ENCODE assay signal across 23 mouse cellular contexts in the genomic region with DNA sequence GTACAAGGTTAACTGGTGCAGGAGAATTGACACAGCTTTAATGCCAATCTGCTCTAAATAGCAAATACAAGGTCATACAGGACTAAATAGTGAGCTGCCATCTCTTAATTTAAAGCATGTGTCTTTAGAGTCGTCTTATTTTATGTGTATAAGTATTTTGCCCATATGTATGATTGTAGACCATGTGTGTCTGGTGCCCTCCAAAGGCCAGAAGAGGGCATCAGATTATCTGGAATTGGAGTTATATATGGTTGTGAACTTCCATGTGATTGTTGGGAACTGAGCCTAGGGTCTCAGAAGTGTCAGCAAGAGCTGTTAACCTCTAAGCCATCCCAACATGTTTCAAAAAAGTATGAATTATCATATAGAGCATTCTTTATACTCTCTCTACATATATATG.
DNase-seq lines count a peak whose midpoint lies in the region; ATAC-seq and TF ChIP-seq lines count a peak whose summit lies in the region.
"Had no signal": no experiment of that assay in that cellular context is flagged by ENCODE, and none has a peak within 500 bp of the region (broad histone marks: within the 10 kb centered on the region; RNA-seq: fewer than 3 reads in every experiment).

No protein-coding gene starts in this region.

- no peaks in the 10 kb centered on the region for H3K27me3 ChIP-seq in heart, adult 2 months (ENCODE audit: control insufficient read depth, insufficient read depth, low read length)
- no peaks in the 10 kb centered on the region for H3K27me3 ChIP-seq in heart, embryonic 11.5 days (ENCODE audit: control insufficient read depth, insufficient read depth, low read length)
- H3K27me3 ChIP-seq in liver, adult 2 months (ENCODE audit: control insufficient read depth, insufficient read depth, low read length), result no peaks in the 10 kb centered on the region
- no peaks in the 10 kb centered on the region for H3K27me3 ChIP-seq in liver, embryonic 12.5 days (replicated peaks)
- H3K27me3 ChIP-seq in stomach, postnatal 0 days (ENCODE audit: control insufficient read depth, insufficient read depth, low read length), result no peaks in the 10 kb centered on the region
- H3K27me3 ChIP-seq: limb, embryonic 13.5 days; lung, embryonic 15.5 days; midbrain, embryonic 13.5 days had no signal

- no peak overlapping the region for H3K4me2 ChIP-seq in heart, embryonic 11.5 days
- no peak overlapping the region for H3K4me2 ChIP-seq in liver, embryonic 12.5 days
- no peak overlapping the region for H3K4me2 ChIP-seq in stomach, postnatal 0 days (replicated peaks; ENCODE audit: low read depth)
- H3K4me2 ChIP-seq: limb, embryonic 13.5 days; lung, embryonic 15.5 days; midbrain, embryonic 13.5 days had no signal

- H3K79me2 ChIP-seq in heart, adult 2 months (replicated peaks; ENCODE audit: control insufficient read depth, insufficient read depth, low read length), result no peaks in the 10 kb centered on the region
- no peaks in the 10 kb centered on the region for H3K79me2 ChIP-seq in liver, adult 2 months (ENCODE audit: control insufficient read depth, insufficient read depth, low read length)

- no peaks in the 10 kb centered on the region for H3K4me1 ChIP-seq in heart, adult 2 months (ENCODE audit: control insufficient read depth, insufficient read depth, low read length)
- H3K4me1 ChIP-seq in heart, embryonic 11.5 days (ENCODE audit: control insufficient read depth, insufficient read depth, low read length), result no peaks in the 10 kb centered on the region
- H3K4me1 ChIP-seq in liver, adult 2 months (ENCODE audit: control insufficient read depth, insufficient read depth, low read length), result no peaks in the 10 kb centered on the region
- no peaks in the 10 kb centered on the region for H3K4me1 ChIP-seq in liver, embryonic 12.5 days
- no peaks in the 10 kb centered on the region for H3K4me1 ChIP-seq in stomach, postnatal 0 days (replicated peaks; ENCODE audit: control insufficient read depth, insufficient read depth)
- H3K4me1 ChIP-seq: hindbrain, embryonic 10.5 days; limb, embryonic 13.5 days; lung, embryonic 15.5 days; midbrain, embryonic 13.5 days had no signal

- H3K36me3 ChIP-seq in heart, adult 2 months (ENCODE audit: control insufficient read depth, insufficient read depth, low read length), result no peaks in the 10 kb centered on the region
- no peaks in the 10 kb centered on the region for H3K36me3 ChIP-seq in heart, embryonic 11.5 days (ENCODE audit: control insufficient read depth, insufficient read depth, low read length)
- H3K36me3 ChIP-seq in liver, adult 2 months (ENCODE audit: control insufficient read depth, insufficient read depth, low read length), result no peaks in the 10 kb centered on the region
- H3K36me3 ChIP-seq in liver, embryonic 12.5 days, result no peaks in the 10 kb centered on the region
- H3K36me3 ChIP-seq in stomach, postnatal 0 days (ENCODE audit: control insufficient read depth, insufficient read depth, low read length), result no peaks in the 10 kb centered on the region
- H3K36me3 ChIP-seq: G1E; hindbrain, embryonic 10.5 days; limb, embryonic 13.5 days; lung, embryonic 15.5 days; midbrain, embryonic 13.5 days had no signal

- H3K4me3 ChIP-seq in heart, adult 2 months, result no peak overlapping the region
- no peak overlapping the region for H3K4me3 ChIP-seq in heart, embryonic 11.5 days (ENCODE audit: low read depth, low read length)
- no peak overlapping the region for H3K4me3 ChIP-seq in liver, adult 2 months (ENCODE audit: insufficient read depth, low read depth, low read length)
- H3K4me3 ChIP-seq in liver, embryonic 12.5 days, result no peak overlapping the region
- no peak overlapping the region for H3K4me3 ChIP-seq in stomach, postnatal 0 days (ENCODE audit: low read depth, low read length)
- H3K4me3 ChIP-seq: hindbrain, embryonic 10.5 days; limb, embryonic 13.5 days; lung, embryonic 15.5 days; midbrain, embryonic 13.5 days; myocyte had no signal

- TF ChIP-seq EP300 in heart, adult 2 months (IDR thresholded peaks at IDR 0.05; ENCODE audit: insufficient read depth, low read depth, low read length), result no peak
- no peak for TF ChIP-seq EP300 in stomach, postnatal 0 days (optimal IDR thresholded peaks at IDR 0.05)

- ATAC-seq in heart, embryonic 11.5 days (replicated peaks; ENCODE audit: insufficient number of reproducible peaks, low FRiP score, low TSS enrichment), result no peak
- no peak for ATAC-seq in liver, embryonic 12.5 days
- no peak for ATAC-seq in stomach, postnatal 0 days (ENCODE audit: low FRiP score, low TSS enrichment)
- ATAC-seq: activated CD4-positive, CD25-positive, alpha-beta regulatory T cell, adult 4 months; midbrain, embryonic 13.5 days had no signal

- no peaks in the 10 kb centered on the region for H3K9me3 ChIP-seq in heart, embryonic 11.5 days (replicated peaks; ENCODE audit: control insufficient read depth, low read length)
- no peaks in the 10 kb centered on the region for H3K9me3 ChIP-seq in liver, embryonic 12.5 days (replicated peaks)
- no peaks in the 10 kb centered on the region for H3K9me3 ChIP-seq in stomach, postnatal 0 days (ENCODE audit: control insufficient read depth, low read length)
- H3K9me3 ChIP-seq: G1E; hindbrain, embryonic 10.5 days; limb, embryonic 13.5 days; lung, embryonic 15.5 days; midbrain, embryonic 13.5 days had no signal

- H3K27ac ChIP-seq in heart, adult 2 months, result no peak overlapping the region
- H3K27ac ChIP-seq in heart, embryonic 11.5 days (ENCODE audit: low read depth, low read length), result no peak overlapping the region
- no peak overlapping the region for H3K27ac ChIP-seq in liver, adult 2 months (replicated peaks; ENCODE audit: insufficient read depth, low read depth, low read length)
- H3K27ac ChIP-seq in liver, embryonic 12.5 days, result no peak overlapping the region
- no peak overlapping the region for H3K27ac ChIP-seq in stomach, postnatal 0 days (replicated peaks)
- H3K27ac ChIP-seq: hindbrain, embryonic 10.5 days; limb, embryonic 13.5 days; lung, embryonic 15.5 days; midbrain, embryonic 13.5 days had no signal

- WGBS in heart, adult 2 months, result 47% methylated on average over 1 of the region's 1 CpGs
- 56% methylated on average over 1 of the region's 1 CpGs for WGBS in heart, embryonic 11.5 days (ENCODE audit: insufficient replicate concordance)
- WGBS in liver, adult 2 months, result 38% methylated on average over 1 of the region's 1 CpGs
- WGBS in liver, embryonic 12.5 days (ENCODE audit: insufficient replicate concordance), result 49% methylated on average over 1 of the region's 1 CpGs
- WGBS in stomach, postnatal 0 days, result 49% methylated on average over 1 of the region's 1 CpGs

- intact Hi-C loops in heart, adult 2 months (cut with DNase I), result no loop called here

- no peak overlapping the region for H3K9ac ChIP-seq in heart, adult 2 months (ENCODE audit: low read depth, low read length)
- no peak overlapping the region for H3K9ac ChIP-seq in heart, embryonic 11.5 days (ENCODE audit: low read depth, low read length)
- H3K9ac ChIP-seq in liver, adult 2 months (ENCODE audit: low read depth, low read length), result no peak overlapping the region
- H3K9ac ChIP-seq in liver, embryonic 12.5 days, result no peak overlapping the region
- no peak overlapping the region for H3K9ac ChIP-seq in stomach, postnatal 0 days (ENCODE audit: low read length)
- H3K9ac ChIP-seq: limb, embryonic 13.5 days; lung, embryonic 15.5 days; midbrain, embryonic 13.5 days had no signal

- DNase-seq in heart, adult 2 months, result no peak
- DNase-seq in liver, adult 2 months (ENCODE audit: extremely low read depth, low read depth, low spot score), result peak; percentile 5
- peak; percentile 10 for DNase-seq in retina, embryonic 14.5 days (ENCODE audit: low spot score)
- no peak for DNase-seq in retina, postnatal 1 day
- DNase-seq in stomach, postnatal 0 days (ENCODE audit: low spot score), result no peak
- DNase-seq in cerebellum, postnatal 36 days, result no peak
- DNase-seq: adrenal gland, postnatal 36 days; cerebellum, adult 8-10 months; gastrocnemius, postnatal 14 days; kidney, adult 9 months; kidney, postnatal 4 days; right cerebral cortex, postnatal 14 days; thymus, adult 18-20 months; thymus, postnatal 4 days had no signal

- TF ChIP-seq POLR2A in heart, adult 2 months (IDR thresholded peaks at IDR 0.05; ENCODE audit: insufficient read depth, low read depth, low read length), result no peak
- no peak for TF ChIP-seq POLR2A in liver, adult 2 months (IDR thresholded peaks at IDR 0.05; ENCODE audit: extremely low read depth, insufficient read depth, low read length)

- TF ChIP-seq CTCF in heart, adult 2 months (IDR thresholded peaks at IDR 0.05), result peak; percentile 51
- TF ChIP-seq CTCF in liver, adult 2 months (IDR thresholded peaks at IDR 0.05; ENCODE audit: low read depth, low read length), result no peak
- peak; percentile 32 for TF ChIP-seq CTCF in stomach, postnatal 0 days (IDR thresholded peaks at IDR 0.05; ENCODE audit: low read depth)

Comparison
In these comparisons a context has a peak if more than half of its experiments do, and no peak if none do; other contexts are left out.
1. DNase-seq: peak in liver, adult 2 months (single experiment) and retina, embryonic 14.5 days (single experiment); none in heart, adult 2 months (0 of 2), retina, postnatal 1 day (single experiment), stomach, postnatal 0 days (single experiment) and cerebellum, postnatal 36 days (0 of 2).